Mouse (Mus musculus) heart, postnatal 25 days (tissue): ENCODE measurements at regions not wholly inside any gene's neighbourhood (a gene's known extent, or its start where the extent isn't known, plus 50 kb on each side); places are given as distances from the start of the nearest gene placed in this dataset.

ENCODE experiments used
- DNase-seq: peaks from one replicate; pipeline ENCODE4 v3.0.0; 2022; ENCODE audit warnings: low spot score
- intact Hi-C: fragments of 180-260 bp; cut with DNase I; formaldehyde crosslinking; loops from one replicate; pipeline ENCODE4 v1.15.1; 2025

GRCm38 (mm10) chr8:26848098-26848772, 128.9 kb upstream of the Zfp703 start:
- DNase-seq: no peak
- intact Hi-C loops: loop anchor here (5.0 kb wide), 1 partner anchor 129 kb away; the partner anchor contains the start of gene Zfp703

- intact Hi-C loops: loop anchor here (5.0 kb wide), 1 partner anchor 128 kb away; the partner anchor contains the start of gene Zfp703
- DNase-seq: no peak
Observed at GRCm38 (mm10) chr8:26848955-26849684, 128.0 kb upstream of the Zfp703 start.

- intact Hi-C loops: no loop called here
- no peak for DNase-seq
Observed at GRCm38 (mm10) chr8:26851871-26852800, 125.0 kb upstream of the Zfp703 start.

- DNase-seq: no peak
- intact Hi-C loops: no loop called here
Observed at GRCm38 (mm10) chr8:26852921-26853320, 124.2 kb upstream of the Zfp703 start.

- intact Hi-C loops: no loop called here
- DNase-seq: no peak
Observed at GRCm38 (mm10) chr8:26854557-26855238, 122.4 kb upstream of the Zfp703 start.

- DNase-seq: no peak
- intact Hi-C loops: no loop called here
Observed at GRCm38 (mm10) chr8:26855256-26855655, 121.9 kb upstream of the Zfp703 start.

GRCm38 (mm10) chr8:26864571-26864970, 112.6 kb upstream of the Zfp703 start:
- no peak for DNase-seq
- intact Hi-C loops: no loop called here

- DNase-seq: no peak
- intact Hi-C loops: no loop called here
Observed at GRCm38 (mm10) chr8:26864971-26865370, 112.2 kb upstream of the Zfp703 start.

GRCm38 (mm10) chr8:26868101-26868848, 108.8 kb upstream of the Zfp703 start:
- DNase-seq: no peak
- intact Hi-C loops: no loop called here

- intact Hi-C loops: no loop called here
- no peak for DNase-seq
Observed at GRCm38 (mm10) chr8:26868849-26869110, 108.3 kb upstream of the Zfp703 start.

GRCm38 (mm10) chr8:26871838-26872237, 105.3 kb upstream of the Zfp703 start:
- intact Hi-C loops: no loop called here
- DNase-seq: no peak

GRCm38 (mm10) chr8:26872382-26872781, 104.7 kb upstream of the Zfp703 start:
- no peak for DNase-seq
- intact Hi-C loops: no loop called here

GRCm38 (mm10) chr8:26872815-26873214, 104.3 kb upstream of the Zfp703 start:
- no peak for DNase-seq
- intact Hi-C loops: no loop called here

GRCm38 (mm10) chr8:26880177-26880576, 96.9 kb upstream of the Zfp703 start:
- no peak for DNase-seq
- intact Hi-C loops: loop anchor here (5.0 kb wide), 2 partner anchors 73 to 193 kb away; no protein-coding TSS in a partner anchor

- intact Hi-C loops: loop anchor here (5.0 kb wide), 2 partner anchors 74 to 194 kb away; no protein-coding TSS in a partner anchor
- no peak for DNase-seq
Observed at GRCm38 (mm10) chr8:26881268-26882120, 95.6 kb upstream of the Zfp703 start.

GRCm38 (mm10) chr8:26882616-26883015, 94.5 kb upstream of the Zfp703 start:
- intact Hi-C loops: loop anchor here (5.0 kb wide), 2 partner anchors 75 to 195 kb away; no protein-coding TSS in a partner anchor

GRCm38 (mm10) chr8:26883285-26883684, 93.8 kb upstream of the Zfp703 start:
- DNase-seq: no peak
- intact Hi-C loops: loop anchor here (5.0 kb wide), 2 partner anchors 76 to 196 kb away; no protein-coding TSS in a partner anchor

More at GRCm38 (mm10) chr8:26882616-26883015, 94.5 kb upstream of the Zfp703 start:
- DNase-seq: no peak

- no peak for DNase-seq
- intact Hi-C loops: loop anchor here (5.0 kb wide), 2 partner anchors 76 to 196 kb away; no protein-coding TSS in a partner anchor
Observed at GRCm38 (mm10) chr8:26883770-26884169, 93.4 kb upstream of the Zfp703 start.
